Mouse (Mus musculus) heart, embryonic 14.5 days (tissue): ENCODE measurements around the gene Olfr1008. TPM values are rescaled to one million over a fixed set of nuclear protein-coding genes. Genes with fewer than 3 reads are reported as not detected.

Experiments used
- polyA plus RNA-seq: library from polyadenylated mRNA; unstranded; fragments of >200 nt; fragmentation: Nextera tagmentation; extraction: Ambion mirVana; gene quantifications from 2 replicates; pipeline ENCODE4 v1.2.1, GENCODE M21; 2014

Olfr1008 gene
- polyA plus RNA-seq, 1 experiment from 2014 or later: not detected

Other genes with a start within 250 kb of the Olfr1008 start
- gene Olfr995, start 245.8 kb upstream of the Olfr1008 start, polyA plus RNA-seq: not detected in 2 replicates
- gene 4833423E24Rik, start 170.4 kb upstream of the Olfr1008 start, polyA plus RNA-seq: not detected in 2 replicates
- not detected in 2 replicates for gene Olfr996, start 110.2 kb upstream of the Olfr1008 start, polyA plus RNA-seq
- not detected in 2 replicates for gene Olfr998, start 100.5 kb upstream of the Olfr1008 start, polyA plus RNA-seq
- not detected in 2 replicates for gene Olfr1000, start 77.5 kb upstream of the Olfr1008 start, polyA plus RNA-seq
- not detected in 2 replicates for gene Olfr1002, start 38.7 kb upstream of the Olfr1008 start, polyA plus RNA-seq
- gene Olfr154, start 25.0 kb upstream of the Olfr1008 start, polyA plus RNA-seq: not detected in 2 replicates
- gene Olfr1006, start 10.7 kb upstream of the Olfr1008 start, polyA plus RNA-seq: not detected in 2 replicates
- gene Olfr1009, start 26.0 kb downstream of the Olfr1008 start, polyA plus RNA-seq: not detected in 2 replicates
- gene Olfr1012, start 73.3 kb downstream of the Olfr1008 start, polyA plus RNA-seq: not detected in 2 replicates
- not detected in 2 replicates for gene Olfr1013, start 77.7 kb downstream of the Olfr1008 start, polyA plus RNA-seq
- gene Olfr1014, start 83.3 kb downstream of the Olfr1008 start, polyA plus RNA-seq: not detected in 2 replicates
- gene Olfr1015, start 92.6 kb downstream of the Olfr1008 start, polyA plus RNA-seq: not detected in 2 replicates
- not detected in 2 replicates for gene Olfr1016, start 113.1 kb downstream of the Olfr1008 start, polyA plus RNA-seq
- gene Olfr1018, start 129.0 kb downstream of the Olfr1008 start, polyA plus RNA-seq: not detected in 2 replicates
- gene Olfr1019, start 156.1 kb downstream of the Olfr1008 start, polyA plus RNA-seq: not detected in 2 replicates
- gene Olfr1020, start 157.6 kb downstream of the Olfr1008 start, polyA plus RNA-seq: not detected in 2 replicates
- not detected in 2 replicates for gene Olfr1022, start 179.2 kb downstream of the Olfr1008 start, polyA plus RNA-seq
- gene Olfr1023, start 196.2 kb downstream of the Olfr1008 start, polyA plus RNA-seq: not detected in 2 replicates
- gene Olfr1024, start 215.6 kb downstream of the Olfr1008 start, polyA plus RNA-seq: not detected in 2 replicates
- gene Olfr1025-ps1, start 225.8 kb downstream of the Olfr1008 start, polyA plus RNA-seq: not detected in 2 replicates
- gene Olfr1026, start 232.1 kb downstream of the Olfr1008 start, polyA plus RNA-seq: not detected in 2 replicates